Mouse (Mus musculus): Measurements from ENCODE around the gene March4.

March4 gene

GRCm38 (mm10) chr1:72536611-72537351 is at the start of gene March4:
Gene March4 (minus strand): TSS chr1:72536930.
- peak; percentile 51 for ATAC-seq (ENCODE audit: insufficient number of reproducible peaks, low FRiP score, low TSS enrichment)

- ATAC-seq (ENCODE audit: insufficient number of reproducible peaks, low FRiP score, low TSS enrichment), result no peak
Measured at GRCm38 (mm10) chr1:72585971-72586875, 49.5 kb upstream of the March4 start.

GRCm38 (mm10) chr1:72583906-72584305 is 47.2 kb upstream of the March4 start:
- no peak for ATAC-seq (ENCODE audit: insufficient number of reproducible peaks, low FRiP score, low TSS enrichment)

- ATAC-seq (ENCODE audit: insufficient number of reproducible peaks, low FRiP score, low TSS enrichment), result peak; percentile 98
Measured at GRCm38 (mm10) chr1:72582947-72583731, 46.4 kb upstream of the March4 start, which contains the start of gene Smarcal1. Gene Smarcal1 (plus strand): TSS chr1:72583251.

- no peak for ATAC-seq (ENCODE audit: insufficient number of reproducible peaks, low FRiP score, low TSS enrichment)
Measured at GRCm38 (mm10) chr1:72578806-72579205, 42.1 kb upstream of the March4 start.

- ATAC-seq (ENCODE audit: insufficient number of reproducible peaks, low FRiP score, low TSS enrichment), result no peak
Measured at GRCm38 (mm10) chr1:72578351-72578750, 41.6 kb upstream of the March4 start.

- ATAC-seq (ENCODE audit: insufficient number of reproducible peaks, low FRiP score, low TSS enrichment), result no peak
Measured at GRCm38 (mm10) chr1:72577481-72577922, 40.8 kb upstream of the March4 start.

- no peak for ATAC-seq (ENCODE audit: insufficient number of reproducible peaks, low FRiP score, low TSS enrichment)
Measured at GRCm38 (mm10) chr1:72575121-72575520, 38.4 kb upstream of the March4 start.

GRCm38 (mm10) chr1:72574608-72575007 is 37.9 kb upstream of the March4 start:
- ATAC-seq (ENCODE audit: insufficient number of reproducible peaks, low FRiP score, low TSS enrichment), result no peak

GRCm38 (mm10) chr1:72574047-72574446 is 37.3 kb upstream of the March4 start:
- ATAC-seq (ENCODE audit: insufficient number of reproducible peaks, low FRiP score, low TSS enrichment), result no peak

- no peak for ATAC-seq (ENCODE audit: insufficient number of reproducible peaks, low FRiP score, low TSS enrichment)
Measured at GRCm38 (mm10) chr1:72568725-72569124, 32.0 kb upstream of the March4 start.

GRCm38 (mm10) chr1:72567056-72567455 is 30.3 kb upstream of the March4 start:
- no peak for ATAC-seq (ENCODE audit: insufficient number of reproducible peaks, low FRiP score, low TSS enrichment)

GRCm38 (mm10) chr1:72564334-72564962 is 27.7 kb upstream of the March4 start:
- no peak for ATAC-seq (ENCODE audit: insufficient number of reproducible peaks, low FRiP score, low TSS enrichment)

- peak; percentile 93 for ATAC-seq (ENCODE audit: insufficient number of reproducible peaks, low FRiP score, low TSS enrichment)
Measured at GRCm38 (mm10) chr1:72558625-72559024, 21.9 kb upstream of the March4 start.

- ATAC-seq (ENCODE audit: insufficient number of reproducible peaks, low FRiP score, low TSS enrichment), result no peak
Measured at GRCm38 (mm10) chr1:72556471-72556870, 19.7 kb upstream of the March4 start.

- no peak for ATAC-seq (ENCODE audit: insufficient number of reproducible peaks, low FRiP score, low TSS enrichment)
Measured at GRCm38 (mm10) chr1:72550317-72550716, 13.6 kb upstream of the March4 start.

- no peak for ATAC-seq (ENCODE audit: insufficient number of reproducible peaks, low FRiP score, low TSS enrichment)
Measured at GRCm38 (mm10) chr1:72538266-72538665, 1.5 kb upstream of the March4 start.

- ATAC-seq (ENCODE audit: insufficient number of reproducible peaks, low FRiP score, low TSS enrichment), result peak; percentile 34; the same call in 1 of the 2 replicates
Measured at GRCm38 (mm10) chr1:72535725-72536571, 782 bp downstream of the March4 start.

- ATAC-seq (ENCODE audit: insufficient number of reproducible peaks, low FRiP score, low TSS enrichment), result no peak
Measured at GRCm38 (mm10) chr1:72533439-72533838, 3.3 kb downstream of the March4 start.
